Mouse (Mus musculus): Measurements from ENCODE around the gene Atpif1.
"Not testable (repeated sequence)": the region's sequence is repeated elsewhere in the genome, so short reads cannot be mapped to it uniquely, and the experiment has no call there.

Gene Atpif1

GRCm38 (mm10) chr4:132532981-132533916 is at the start of gene Atpif1:
Atpif1 (minus strand) TSS chr4:132533659.
- peak; percentile 96 for DNase-seq (ENCODE audit: low read depth)

DNA sequence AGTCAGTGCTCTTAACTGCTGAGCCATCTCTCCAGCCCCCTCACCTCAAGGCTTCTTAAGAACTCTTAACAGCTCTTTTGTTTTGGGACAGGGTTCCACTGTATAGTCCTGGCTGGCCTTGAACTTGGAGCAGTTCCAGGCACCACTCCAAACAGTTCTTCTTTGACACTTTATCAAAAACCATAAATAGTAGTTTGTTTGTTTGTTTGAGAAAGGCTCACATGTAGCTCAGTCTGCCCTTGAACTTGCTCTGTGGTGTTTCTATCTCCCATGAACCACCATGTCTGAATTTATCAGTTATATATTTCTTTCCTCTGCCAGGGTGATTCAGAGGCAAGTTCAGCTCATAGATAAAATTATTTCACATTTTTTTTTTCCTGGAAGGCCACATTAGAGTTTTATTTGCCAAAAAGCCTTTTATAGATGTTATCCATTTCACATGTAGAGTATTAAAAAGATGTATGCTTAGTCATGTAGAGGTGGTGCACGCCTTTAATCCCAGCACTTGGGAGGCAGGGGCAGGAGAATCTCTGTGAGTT is 41.4 kb upstream of the Atpif1 start:
- no peak for DNase-seq (ENCODE audit: low read depth)

DNA sequence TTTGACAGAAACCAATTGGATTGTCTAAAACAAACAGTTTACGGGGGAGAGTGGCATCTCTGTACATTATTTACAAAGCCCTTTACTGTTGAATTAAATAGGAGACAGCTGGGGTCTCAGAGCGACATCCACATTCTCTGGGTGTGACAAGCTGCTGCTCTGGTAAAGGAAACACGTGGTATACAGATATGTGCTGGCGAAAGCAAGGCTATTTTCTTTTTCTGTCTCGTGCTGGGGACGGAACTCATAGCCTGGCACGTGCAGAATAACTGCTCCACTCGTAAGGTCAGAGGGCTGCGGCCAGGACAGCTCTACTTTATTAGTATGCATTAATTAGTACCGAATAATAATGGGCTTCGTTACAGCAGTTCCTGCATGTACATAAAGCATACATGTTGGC is 39.9 kb upstream of the Atpif1 start:
- no peak for DNase-seq (ENCODE audit: low read depth)

- DNase-seq (ENCODE audit: low read depth) = no peak
Observed at GRCm38 (mm10) chr4:132571190-132571589, 37.7 kb upstream of the Atpif1 start.

GRCm38 (mm10) chr4:132569115-132569514 is 35.7 kb upstream of the Atpif1 start:
- DNase-seq (ENCODE audit: low read depth) = peak; percentile 14

DNA sequence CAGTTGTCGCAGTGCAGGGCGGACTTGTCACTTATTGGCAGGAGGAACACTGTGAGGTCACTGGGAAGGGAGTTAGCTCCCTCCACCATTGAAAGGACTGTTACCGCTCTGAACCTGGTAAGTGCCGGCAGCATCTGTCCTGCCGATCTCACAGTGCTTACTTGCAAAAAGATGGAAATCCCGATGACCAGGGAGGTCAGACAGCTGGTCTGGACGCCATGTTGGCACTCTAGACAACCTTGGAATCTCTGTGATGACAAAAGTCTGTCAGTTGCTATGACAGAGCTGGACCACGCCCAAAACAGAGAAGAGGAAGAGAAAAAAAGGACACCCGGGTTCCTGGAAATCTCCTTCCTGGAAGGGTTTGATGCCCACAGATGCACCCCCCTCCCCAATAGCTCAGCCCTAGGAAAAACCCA is 33.9 kb upstream of the Atpif1 start:
- no peak for DNase-seq (ENCODE audit: low read depth)

- DNase-seq (ENCODE audit: low read depth) = no peak
Observed at GRCm38 (mm10) chr4:132565089-132565747, 31.8 kb upstream of the Atpif1 start.

DNA sequence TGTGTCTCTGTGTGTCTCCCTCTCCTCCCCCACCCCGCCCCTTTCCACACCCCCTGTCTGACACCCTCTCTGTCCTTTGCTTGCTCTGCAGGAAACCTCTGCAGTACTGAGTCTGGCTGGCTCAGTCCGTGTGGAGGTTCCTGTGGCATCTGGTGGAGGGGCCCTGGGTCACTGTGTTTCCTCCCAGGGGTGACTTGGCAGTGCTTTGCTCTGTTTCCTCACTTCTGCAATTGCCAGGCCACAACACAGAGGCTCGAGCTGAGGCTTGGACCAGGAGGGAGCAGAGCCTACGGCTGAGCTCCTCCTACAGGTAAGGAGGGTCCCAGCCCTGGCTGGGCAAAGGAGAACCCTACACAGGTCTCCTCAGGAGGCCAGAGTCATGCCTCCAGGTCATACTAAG is 30.5 kb upstream of the Atpif1 start, which contains the start of gene Ptafr:
Ptafr (plus strand) TSS at position 103 of the 400 bp plus-strand sequence.
- no peak for DNase-seq (ENCODE audit: low read depth)

- peak; percentile 29 for DNase-seq (ENCODE audit: low read depth)
Observed at GRCm38 (mm10) chr4:132563261-132563660, 29.8 kb upstream of the Atpif1 start.

DNA sequence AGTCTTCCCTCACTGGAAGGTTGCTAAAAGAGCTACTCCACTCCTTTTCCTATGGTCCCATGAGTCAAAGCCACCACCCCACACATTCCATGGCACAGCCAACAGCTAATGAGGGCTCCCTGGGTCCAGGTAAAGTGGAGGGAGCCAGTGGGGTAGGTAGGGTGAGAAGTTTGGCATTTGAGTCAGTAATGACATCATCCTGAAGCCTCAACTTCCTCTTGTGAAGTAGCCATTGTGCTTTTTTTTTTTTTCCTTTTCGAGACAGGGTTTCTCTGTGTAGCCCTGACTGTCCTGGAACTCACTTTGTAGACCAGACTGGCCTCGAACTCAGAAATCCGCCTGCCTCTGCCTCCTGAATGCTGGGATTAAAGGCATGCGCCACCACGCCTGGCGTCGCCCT is 22.1 kb upstream of the Atpif1 start:
- DNase-seq (ENCODE audit: low read depth) = not testable (repeated sequence)

DNA sequence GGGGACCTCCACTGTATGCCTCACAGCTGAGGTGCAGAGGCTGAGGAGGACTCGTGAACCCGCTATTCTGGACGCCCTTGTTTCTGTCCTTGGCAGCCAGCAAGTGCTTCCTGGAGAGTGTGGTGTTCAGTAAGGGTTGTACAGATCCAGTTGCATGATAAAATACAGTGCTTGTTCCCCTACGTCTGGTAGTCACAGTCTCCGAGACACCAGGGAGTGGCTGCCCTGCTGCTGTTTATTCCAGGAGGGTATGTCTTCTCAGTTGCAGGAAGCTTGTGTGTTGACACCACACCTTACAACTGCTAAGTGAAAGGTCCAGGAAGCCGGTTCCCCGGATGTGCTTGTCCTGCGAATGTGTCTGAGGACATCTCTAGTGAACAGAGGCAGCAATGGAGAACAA is 21.2 kb upstream of the Atpif1 start:
- no peak for DNase-seq (ENCODE audit: low read depth)

DNA sequence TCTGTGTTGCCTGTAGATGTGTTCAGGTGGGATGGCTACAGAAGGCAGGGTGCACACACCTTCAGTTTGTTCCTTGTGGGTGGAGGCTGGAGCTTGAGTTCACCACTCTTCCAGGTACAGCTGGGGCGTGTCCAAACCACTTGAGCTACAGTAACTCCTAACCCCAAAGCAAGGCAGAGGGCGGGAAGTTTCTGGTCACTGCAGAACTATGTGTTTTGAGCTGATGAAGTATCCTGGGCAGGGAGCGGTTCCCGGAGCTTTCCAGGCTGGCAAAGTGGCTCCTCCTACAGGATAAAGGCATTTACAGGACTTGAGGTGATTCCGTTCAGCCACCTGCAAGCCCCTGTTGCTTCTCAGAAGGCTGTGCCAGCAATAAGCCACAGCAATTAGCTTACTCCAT is 20.8 kb upstream of the Atpif1 start:
- DNase-seq (ENCODE audit: low read depth) = no peak

- DNase-seq (ENCODE audit: low read depth) = peak; percentile 81
Observed at GRCm38 (mm10) chr4:132545851-132546250, 12.4 kb upstream of the Atpif1 start.

DNA sequence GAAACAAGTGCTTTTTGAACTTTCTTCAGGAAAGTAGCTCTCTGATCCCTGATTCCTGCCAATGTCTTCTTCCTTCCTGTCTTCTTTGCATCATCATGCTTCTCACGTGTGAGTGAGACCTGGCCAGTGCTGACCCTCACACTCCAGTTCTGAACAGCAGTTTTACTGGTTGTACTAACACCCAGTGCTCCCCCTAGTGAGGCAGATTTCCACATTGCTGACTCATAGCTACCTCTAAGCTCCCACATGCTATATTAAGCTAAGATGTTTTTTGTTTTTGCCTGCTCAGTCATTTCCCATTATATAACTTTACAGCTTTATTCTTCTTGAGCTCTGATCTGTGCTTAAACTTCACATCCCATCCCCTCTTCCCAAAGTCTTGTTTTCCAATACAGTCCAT is 9.3 kb upstream of the Atpif1 start:
- DNase-seq (ENCODE audit: low read depth) = peak; percentile 72

GRCm38 (mm10) chr4:132541413-132541812 is 8.0 kb upstream of the Atpif1 start:
- no peak for DNase-seq (ENCODE audit: low read depth)

GRCm38 (mm10) chr4:132539481-132539880 is 6.0 kb upstream of the Atpif1 start:
- DNase-seq (ENCODE audit: low read depth) = no peak

DNA sequence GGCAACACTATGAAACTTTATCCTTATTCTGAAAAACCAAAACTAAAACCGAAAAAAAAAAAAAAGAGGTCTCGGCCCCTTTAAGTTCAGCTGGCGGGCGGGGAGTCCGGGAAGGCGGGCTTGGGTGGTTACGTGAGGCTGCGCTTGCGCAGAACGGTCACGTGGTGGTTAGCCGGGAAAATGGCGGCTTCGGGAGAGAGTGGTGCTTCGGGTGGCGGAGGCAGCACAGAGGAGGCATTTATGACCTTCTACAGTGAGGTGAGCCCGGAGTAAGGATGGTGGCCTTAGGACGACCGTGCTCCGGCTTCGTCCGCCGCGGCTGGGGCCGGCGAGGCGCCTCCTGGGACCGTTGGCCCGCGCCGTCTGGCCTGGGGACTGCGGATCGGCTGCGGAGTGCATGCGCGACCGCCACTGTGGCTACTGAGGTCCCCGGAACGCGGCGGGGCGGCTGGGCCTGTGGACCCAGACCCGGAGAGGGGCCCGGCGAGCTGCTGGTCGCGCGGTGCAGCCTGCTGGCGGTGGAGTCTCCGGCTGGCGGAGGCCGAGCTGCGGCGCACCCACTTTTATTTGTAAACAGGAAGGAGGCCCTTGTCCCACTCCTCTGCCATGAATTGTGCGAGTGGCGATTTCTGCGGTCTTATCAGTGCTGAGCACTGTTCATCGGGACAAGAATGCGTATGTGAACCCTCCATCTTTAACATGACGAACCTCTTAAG is 2.1 kb upstream of the Atpif1 start, which contains the start of gene Dnajc8:
Dnajc8 (plus strand) TSS at position 145 of the 716 bp plus-strand sequence.
- DNase-seq (ENCODE audit: low read depth) = peak; percentile 95

DNA sequence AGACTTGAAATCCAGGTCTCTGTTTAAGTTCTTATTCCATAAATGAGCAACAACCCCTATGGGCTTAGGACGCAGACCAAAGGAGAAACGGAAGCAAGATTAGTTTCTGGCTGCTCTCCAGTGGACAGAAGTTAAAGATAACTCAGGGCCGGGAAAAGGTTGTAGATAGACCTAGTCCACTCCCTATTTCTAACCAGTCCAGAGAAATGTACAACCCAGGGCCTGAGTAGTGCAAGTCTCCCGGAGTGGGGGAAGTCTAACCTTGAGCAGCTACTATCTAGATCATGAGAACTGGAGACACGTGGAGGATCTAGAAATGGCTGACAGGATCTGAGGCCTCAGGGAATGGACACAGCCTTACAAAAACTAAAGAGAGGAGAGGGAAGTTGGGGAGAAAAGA is 963 bp downstream of the Atpif1 start:
- peak; percentile 45 for DNase-seq (ENCODE audit: low read depth)

DNA sequence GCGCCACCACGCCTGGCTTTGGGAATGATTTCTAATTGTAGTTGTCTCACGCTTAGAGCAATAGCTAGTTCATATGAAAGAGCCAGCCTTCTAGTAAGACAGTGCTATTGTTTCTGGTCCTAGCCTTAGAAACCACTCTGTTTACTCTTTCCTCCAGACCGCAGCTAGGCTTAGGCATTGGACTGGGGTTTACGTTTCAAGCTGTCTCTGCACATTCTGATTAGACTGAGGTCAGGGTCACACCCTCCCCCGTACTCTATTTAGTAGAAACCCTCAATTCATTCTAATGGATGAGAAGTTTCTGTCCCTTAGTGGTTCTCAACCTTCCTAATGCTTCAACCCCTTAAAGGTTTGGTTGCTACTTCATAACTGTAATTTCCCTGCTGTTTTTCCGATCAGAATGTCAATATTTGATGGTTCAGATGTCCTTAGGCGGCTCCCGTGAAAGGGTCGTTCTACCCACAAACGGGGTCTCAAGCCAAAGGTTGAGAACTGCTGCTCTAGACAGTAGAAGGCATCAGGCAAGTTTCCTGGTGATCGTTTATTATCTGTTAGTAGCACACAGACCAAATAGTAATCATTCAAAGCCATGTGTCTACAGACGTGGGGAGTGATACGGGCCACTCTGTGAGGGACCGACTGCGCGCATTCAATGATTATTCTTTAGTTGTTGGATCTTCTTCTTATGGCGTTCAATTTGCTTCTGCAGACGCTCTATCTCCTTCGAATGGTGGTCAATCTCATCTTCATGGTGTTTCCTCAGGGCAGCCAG is 3.2 kb downstream of the Atpif1 start:
- DNase-seq (ENCODE audit: low read depth) = no peak

DNA sequence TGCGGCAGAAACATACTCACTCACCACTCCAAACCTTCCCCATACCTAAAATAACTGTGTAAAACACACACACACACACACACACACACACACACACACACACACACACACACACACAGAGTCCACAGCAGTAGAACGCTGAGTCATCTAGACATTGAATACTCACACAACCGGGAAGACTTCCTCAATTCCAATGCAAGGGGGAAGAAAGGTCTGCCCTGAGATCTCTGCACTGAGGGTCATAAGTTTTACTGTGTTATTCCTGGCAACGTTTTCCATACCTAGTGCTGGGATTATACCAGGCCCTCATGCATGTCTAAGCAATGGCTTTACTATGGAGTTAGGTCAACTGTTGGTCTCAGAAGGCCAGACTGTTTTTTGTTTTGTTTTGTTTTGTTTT is 4.1 kb downstream of the Atpif1 start:
- no peak for DNase-seq (ENCODE audit: low read depth)

- no peak for DNase-seq (ENCODE audit: low read depth)
Observed at GRCm38 (mm10) chr4:132527917-132528522, 5.4 kb downstream of the Atpif1 start.

All from NIH3T3 (cell line).